Mouse (Mus musculus) T-helper 17 cell (primary cell): ENCODE data around the gene Sec16b.

Experiments used
- in situ Hi-C, 2 experiments: fragments of 300-600 bp; cut with MboI, MseI; formaldehyde crosslinking; loops; 1 replicate in 1 of 2; 2 replicates in 1 of 2; pipeline ENCODE4 v1.15.1; 2025; ENCODE audit warnings: high pct_unique_total_duplicates in 2 of 2

Sec16b gene

DNA sequence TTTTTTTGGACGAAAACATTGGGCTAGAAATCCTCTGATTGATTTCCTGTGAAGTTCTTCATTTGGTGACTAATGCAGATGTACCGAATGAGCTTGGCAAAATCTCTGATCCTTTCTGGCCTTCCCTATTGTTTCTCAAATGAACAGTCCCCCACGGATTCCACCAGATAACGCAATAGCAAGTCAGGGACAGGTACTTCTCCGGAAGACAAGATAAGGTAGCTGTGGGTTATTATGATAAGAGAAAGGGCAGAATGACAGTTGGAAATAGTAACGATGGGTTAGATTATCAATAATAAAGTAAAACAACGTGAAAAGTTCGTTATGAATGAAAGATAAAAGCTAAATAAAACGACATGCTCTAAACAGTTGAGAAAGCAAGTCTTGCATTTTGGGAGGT is 7.0 kb downstream of the Sec16b start:
- in situ Hi-C loops, result no loop called here

DNA sequence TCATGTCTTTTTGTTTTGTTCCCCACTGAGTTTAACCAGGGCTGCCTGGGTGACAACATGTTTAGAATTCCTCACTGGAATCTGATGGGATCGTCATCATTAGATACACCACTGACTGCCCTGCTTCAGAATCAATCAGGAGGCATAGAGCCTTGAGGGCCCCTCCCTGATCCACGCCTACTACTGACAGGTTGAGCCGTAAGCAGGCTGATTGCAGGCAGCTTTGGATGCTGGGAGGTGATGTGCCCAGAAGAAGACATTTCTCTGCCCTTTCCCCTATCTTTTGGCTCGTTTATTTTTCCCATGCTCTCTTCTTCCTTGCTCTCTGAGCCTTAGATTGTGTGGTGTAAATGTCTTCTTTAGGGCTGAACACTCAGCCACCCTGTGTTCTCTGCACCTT is 7.8 kb downstream of the Sec16b start:
- in situ Hi-C loops, result no loop called here

DNA sequence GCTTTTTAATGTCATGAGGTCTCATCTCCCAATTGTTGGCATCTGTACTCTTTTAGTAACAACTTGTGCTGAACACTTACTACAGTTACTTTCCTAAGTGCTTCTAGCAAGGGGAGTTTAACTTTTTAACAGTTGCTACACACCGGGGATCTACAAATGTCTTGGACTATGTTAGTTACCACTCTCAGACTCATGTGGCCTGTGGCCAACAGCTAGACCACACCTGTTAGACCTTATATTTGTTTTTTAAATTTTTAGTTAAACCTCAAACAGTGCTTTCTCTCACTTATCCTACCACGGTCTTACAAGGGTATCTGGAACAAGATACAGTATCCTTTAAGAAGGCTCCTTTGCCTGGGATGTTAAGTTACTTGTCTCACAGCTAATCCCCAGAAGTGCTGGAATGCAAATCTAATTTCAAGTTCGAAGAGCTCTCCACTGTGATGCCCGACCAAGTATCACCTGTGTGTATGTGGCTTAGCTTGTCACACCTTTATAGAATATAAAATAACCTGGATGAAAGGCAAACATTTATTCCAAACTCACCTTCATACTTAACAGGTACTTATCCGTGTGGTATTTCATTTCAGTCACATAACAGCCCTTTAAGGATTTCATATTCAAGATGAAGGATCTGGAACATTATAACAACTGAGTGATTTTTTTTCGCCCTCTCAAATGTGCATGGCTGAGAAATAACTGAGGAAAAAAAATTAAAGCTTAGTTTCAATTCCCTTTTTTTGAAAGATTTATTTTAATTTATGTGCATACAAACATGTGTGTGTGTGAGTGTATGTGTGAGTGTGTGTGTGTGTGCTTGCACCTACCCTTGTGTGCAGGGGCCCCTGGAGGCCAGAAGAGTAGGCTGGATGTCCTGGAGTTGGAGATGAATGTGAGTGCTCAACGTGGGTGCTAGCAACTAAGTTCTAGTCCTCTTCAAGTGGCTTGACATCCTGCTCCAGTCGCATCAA is 10.6 kb downstream of the Sec16b start:
- in situ Hi-C loops, result no loop called here

DNA sequence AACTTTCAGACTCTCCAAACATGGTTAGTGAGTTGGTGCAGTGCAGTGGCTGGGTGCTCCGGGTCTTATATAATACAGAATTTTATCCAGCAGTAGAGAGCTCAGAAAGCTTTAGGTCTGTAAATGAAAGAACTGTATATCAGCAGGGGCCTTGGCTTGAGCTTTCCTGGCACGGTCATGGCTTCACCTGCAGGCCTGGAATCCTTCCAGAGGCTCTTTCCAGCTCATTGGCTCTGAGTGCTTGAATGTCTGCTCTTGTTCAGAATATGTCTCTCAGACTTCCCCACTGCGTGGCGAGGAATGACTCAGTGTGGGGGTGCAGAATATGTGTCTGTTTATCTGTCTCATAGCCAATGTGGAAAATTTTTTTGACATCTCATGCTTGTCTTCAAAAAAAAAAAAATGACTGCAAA is 11.6 kb downstream of the Sec16b start:
- in situ Hi-C loops, result no loop called here

DNA sequence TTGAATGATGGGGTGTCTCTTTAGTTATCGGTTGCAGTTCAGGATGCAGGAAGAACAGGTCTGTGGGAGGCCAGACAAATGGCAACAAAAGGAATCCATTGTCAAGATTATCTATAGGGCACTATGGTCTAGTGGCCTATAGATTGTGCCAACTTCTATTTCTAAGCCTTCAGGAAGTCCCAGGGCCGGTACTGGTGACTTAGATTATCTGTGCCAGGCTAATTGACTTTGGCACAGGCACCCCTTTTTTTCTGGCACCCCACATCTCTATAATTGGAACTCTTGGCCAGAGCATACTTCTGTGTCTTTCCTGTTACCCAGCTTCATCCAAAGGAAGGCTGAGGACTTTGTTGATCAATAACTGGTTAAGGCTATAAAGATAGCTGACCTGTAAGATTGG is 12.9 kb downstream of the Sec16b start:
- in situ Hi-C loops, result no loop called here

DNA sequence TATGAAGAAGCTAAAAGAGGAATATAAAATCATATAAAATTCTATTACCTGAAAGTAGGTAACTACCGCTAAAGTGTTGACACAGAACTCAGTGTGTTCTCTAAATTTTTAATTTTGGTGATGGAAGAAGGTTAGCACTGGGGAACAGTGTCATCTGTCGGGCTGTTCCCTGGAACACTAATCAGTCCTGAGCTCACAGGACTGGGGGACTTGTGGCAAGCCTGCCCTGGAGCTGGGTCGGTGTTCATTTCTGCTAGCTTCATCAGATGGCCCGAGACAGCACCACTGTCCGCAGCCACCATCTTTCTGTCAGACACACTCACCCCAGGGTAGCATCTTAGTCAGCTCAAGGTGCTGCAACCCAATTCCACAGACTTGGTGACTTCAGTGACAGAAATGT is 15.8 kb downstream of the Sec16b start:
- in situ Hi-C loops, result no loop called here

DNA sequence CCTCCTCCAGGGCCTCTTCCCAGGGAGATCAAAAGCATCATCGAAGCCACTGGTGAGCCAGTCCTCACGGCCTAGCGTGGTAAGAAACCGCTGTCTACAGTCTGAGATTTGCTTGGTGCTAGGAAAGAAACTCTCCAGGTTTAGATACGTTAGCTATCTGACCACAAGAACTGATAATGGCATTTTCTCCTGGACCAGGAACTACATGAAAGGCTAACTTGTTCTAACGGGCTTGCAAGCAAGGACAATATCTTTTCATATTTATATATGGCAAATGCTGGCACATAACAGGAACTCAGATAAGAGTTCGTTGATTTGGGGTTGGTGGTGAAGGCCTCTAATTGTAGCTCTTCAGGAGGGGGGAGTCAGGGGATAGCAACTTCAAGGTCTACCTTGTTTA is 18.2 kb downstream of the Sec16b start:
- in situ Hi-C loops, result no loop called here

DNA sequence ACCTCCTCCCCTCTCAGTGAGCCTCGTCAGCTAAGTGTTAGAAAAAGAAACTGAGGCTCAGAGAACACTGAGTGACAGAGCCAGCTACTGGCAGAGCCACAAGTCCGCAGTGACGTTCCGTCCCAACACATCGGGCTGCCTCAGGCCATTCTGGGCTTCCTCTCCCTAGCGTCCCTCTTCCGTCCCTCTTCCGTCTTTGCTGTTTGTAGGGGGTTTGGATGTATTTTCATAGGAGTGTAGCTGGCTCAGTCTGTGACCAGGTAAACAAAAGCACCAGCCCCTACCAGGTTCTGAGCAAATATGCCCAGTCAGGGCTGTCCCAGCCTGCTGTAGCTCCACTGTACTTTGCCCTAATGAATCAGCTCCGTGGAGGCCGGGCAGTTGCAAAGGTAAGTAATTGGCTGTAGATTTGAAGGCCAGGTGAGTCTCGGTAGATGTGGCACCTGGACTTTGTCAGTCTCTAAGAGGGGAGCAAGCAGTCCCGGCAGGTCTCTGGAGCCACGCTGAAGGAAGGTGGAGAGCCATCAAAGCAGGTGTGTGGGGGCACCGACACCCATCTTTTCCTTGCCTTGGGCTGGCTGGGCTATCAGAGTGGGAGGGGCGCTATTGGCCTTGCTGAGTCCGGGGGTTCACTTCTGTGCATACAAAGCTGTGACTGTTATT is 19.3 kb downstream of the Sec16b start:
- in situ Hi-C loops, result no loop called here

DNA sequence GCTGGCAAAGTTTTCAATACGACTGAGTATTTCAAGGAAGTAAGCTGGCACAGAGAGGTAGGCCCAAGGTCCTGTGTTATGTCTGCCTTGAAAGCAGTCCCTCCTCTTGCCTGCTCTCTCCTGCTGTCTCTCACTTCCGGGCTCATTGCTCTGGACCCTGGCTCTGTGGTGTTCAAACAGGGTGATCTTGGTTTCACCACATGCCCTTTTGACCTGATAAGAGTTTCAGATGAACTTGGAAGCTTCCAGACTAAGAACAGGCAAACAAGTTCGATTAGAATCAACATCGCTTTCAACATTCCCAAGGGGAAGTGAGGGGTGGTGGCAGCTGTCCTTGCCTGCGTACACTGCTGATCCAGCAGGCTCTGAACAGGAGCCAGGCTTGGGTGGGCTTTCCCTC is 20.1 kb downstream of the Sec16b start:
- in situ Hi-C loops, result no loop called here

DNA sequence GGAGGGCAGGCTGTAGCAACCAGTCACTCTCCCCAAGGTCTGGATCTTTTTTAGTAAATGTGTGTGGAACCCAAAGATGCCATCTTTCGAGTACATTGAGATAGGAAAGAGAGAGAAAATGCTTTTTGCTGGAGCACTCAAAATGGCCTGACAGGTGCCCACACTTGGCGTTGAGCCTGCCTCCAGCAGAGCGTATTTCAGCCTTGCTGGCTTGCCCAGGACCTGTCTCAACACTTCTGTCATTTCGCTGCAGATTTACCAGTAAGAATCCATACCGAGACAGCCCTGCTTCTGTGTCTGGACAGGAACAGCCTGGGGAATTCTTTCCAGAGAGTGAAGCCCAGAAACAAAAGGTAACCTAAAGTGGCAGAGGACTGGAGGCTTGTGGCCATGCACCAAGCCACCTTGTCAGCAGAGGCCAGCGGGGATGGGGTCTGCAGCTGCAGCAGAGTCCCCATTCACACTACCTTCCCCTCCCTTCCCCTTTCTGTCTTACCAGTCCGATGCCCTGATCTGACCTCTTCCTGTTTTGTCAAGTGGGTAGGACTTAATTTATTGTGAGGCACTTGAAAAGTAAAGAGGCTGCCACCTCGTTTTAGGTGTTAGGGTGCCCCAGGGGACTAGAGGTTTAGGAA is 26.4 kb downstream of the Sec16b start:
- in situ Hi-C loops, result no loop called here

DNA sequence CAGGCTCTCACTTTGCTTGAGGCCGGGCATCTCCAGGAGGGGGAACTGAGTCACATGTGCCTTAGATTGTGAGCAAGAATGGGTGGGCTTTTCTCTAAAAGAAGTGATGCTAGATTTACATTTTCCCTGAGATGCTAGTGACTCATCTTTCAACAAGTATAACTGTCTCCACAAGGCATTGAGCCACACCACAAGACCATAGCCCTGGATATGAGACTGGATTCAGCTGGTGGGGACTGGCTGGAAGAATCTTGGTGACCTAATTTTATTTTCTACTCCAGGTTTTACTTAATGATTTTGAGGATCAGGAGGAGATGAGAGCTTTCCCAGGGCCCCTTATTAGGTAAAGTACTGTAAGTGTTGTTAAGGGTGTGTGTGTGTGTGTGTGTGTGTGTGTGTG is 29.0 kb downstream of the Sec16b start:
- in situ Hi-C loops, result no loop called here

DNA sequence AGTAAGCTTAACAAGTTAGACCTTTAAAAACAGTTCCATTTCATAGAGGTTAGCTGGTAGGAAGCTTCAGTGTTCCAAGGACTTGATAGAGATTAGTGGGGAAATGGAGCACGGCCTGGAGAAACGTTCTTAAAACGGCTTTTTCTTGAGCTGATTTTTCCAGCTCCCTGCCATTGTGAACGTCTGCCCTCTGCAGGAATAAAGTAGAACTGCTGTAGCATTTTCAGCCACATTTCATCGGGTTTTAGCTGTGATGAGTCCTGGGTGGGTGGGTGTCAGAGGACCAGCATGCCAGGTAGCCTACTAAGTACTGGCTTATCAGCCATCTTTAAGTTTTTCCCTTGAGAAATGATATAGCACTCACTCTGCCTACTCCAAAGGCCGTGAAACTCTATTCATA is 29.9 kb downstream of the Sec16b start:
- in situ Hi-C loops, result no loop called here

DNA sequence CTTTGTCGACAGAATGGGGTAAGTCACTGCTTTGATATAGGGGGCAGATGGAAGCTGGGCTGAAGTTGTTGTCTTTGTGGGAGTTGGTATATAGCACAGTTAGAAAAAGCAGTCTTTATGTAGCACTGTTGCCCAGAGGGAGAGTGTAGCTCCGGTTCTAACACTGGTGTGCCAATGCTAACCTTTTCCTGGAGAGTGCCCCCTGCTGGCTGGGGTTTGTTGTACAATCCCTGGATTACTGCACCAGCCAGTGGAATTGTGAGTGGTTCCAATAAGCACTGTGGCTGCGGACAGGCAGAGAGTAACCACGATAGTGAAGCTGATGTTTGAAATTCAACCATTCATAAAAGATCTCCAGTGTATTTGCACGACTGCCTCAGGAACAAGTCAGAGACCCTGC is 31.1 kb downstream of the Sec16b start:
- in situ Hi-C loops, result no loop called here

DNA sequence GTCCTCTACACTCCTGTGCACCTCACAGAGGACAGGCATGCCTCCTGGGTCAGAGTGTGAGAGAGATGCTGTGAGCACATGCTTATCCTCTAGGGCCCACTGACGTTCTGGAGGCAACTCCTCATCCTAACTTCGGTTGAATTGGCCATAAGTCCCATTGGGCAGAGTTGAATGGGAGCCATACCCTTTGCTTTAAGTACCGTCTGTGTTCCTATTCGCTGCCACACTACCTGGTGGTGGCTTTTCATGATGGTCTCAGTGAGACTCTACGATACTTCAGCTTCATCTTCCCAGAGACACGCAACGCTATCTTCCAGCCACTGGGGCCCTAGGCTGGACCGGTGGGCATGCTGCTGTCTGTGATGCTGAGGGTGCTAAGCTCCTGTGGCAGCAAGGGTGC is 38.5 kb downstream of the Sec16b start:
- in situ Hi-C loops, result no loop called here

DNA sequence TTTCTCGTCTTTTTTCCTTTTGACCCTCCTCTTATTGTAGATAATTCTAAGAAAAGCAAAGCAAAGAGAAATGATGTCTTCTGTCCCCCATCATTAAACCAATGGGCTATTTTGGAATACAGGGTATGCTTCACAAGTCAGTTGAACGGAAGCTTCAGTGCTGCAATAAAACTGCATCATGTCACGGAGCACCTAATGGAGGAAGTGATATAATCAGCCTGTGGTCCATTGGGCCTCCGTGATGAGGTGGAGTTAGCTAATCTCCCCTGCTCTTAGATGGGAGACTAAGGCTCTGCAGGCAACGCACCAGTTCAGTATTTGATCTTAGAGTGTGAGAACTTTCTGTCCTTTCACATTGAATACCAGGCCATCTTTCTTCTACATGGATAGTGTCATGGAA is 41.1 kb downstream of the Sec16b start:
- in situ Hi-C loops, result no loop called here

DNA sequence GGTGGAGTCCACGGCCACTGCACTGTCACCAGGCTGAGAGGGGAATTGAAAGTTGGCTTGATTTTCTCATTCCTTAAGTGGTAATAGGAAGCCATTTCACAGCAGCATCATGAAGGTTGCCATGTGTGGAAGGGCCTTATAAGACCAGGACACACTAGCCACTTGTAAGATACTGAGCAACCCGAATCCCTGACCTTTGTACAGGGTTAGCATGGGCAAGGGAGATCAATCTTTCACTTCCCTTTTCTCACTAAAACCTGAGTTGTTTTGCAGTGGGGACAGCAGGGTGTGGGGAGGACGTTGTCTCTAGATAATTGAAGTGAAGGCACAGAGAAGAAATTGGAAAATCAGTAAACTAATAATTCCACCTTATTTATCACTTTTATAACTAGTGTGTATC is 43.2 kb downstream of the Sec16b start:
- in situ Hi-C loops, result loop anchor here (10.0 kb wide), 3 partner anchors 1105 to 1585 kb away; no protein-coding TSS in a partner anchor

DNA sequence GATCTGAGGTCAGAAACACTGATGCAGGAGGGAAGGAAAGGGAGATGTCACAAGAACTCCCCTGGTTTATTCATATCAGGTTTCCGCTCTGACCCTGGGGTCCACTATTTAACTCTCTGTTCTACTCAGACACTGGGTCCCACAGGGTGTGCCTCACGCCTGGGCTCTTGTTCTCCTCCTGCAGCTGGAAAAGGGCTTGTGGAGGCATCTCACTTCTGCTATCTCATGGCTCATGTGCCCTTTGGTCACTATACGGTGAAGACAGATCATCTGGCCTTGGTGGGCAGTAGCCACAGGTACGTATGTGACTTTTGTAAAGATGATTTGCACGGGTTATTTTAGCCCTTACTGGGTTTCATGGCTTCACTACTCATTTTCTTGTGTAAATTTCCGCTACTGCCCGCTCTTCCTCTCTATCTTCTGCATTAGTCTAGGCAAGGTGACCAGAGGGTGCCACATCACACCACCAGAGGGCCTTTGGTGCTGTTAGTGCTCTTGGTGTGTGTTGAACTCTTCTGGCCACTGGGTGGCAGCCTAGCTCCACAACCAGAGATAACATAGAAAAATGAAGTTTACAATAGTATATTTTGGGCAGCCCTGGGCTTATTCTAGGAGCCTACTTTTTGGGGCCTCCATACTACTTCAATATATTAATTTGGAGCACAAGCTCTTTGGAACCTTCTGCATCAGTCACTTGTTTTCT is 46.4 kb downstream of the Sec16b start:
- in situ Hi-C loops, result loop anchor here (10.0 kb wide), 3 partner anchors 1102 to 1582 kb away; no protein-coding TSS in a partner anchor

DNA sequence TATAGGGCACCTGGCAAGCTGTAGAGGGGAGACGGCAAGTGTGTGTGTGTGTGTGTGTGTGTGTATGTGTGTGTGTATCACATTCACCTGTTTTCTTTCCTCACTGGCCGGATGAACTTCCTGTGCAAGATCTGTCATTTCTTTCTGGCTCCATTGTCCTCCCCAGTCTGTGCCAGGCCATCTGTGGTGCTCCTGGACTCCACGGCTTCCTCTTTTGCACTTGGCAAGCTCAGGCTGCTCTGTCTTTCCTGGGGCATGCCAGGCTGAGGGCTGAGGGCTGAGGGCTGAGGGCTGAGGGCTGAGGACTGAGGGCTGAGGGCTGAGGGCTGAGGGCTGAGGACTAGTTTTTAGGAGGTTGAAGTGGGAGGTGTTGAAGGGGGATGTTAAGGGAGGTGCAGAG is 47.6 kb downstream of the Sec16b start:
- in situ Hi-C loops, result loop anchor here (10.0 kb wide), 3 partner anchors 1101 to 1581 kb away; no protein-coding TSS in a partner anchor

DNA sequence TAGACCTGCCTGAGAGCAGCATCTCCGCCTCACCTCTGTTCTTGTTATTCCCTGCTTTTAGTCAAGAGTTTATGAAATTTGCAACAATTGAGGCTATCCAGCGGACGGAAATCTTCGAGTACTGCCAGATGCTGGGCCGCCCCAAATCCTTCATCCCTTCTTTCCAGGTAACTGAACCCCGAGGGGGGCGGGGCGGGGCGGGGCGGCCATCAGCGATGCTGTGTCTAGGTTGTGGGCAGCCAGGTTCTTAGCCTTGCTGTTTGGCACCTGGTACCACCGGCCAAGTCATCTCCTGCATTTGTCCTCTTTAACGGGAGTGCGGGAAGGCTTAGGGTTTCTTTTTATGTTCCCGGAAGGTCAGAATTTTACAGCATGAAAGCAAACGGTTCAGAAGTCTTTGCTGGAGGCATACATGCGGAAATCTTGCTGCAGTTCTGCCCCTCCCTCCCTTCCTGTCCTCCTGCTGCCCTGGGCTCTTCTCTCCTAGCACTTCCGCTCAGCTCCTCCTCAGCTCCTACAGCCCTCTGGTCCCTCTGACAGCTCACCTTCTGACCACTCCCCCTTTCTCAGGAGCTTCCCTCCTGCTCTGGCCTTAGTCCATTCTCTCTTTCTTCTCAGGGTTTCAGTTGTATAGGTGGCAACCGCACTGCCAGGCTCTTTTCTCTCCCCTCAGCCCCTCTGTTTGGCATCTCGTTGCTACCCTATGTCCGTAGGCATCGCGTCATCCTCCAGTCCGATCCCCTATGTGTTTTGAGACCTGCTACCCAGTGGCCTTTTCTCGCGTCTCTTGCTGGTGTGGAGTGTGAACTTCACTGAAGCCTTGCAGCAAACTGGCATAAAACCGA is 48.4 kb downstream of the Sec16b start:
- in situ Hi-C loops, result loop anchor here (10.0 kb wide), 3 partner anchors 1100 to 1580 kb away; no protein-coding TSS in a partner anchor

DNA sequence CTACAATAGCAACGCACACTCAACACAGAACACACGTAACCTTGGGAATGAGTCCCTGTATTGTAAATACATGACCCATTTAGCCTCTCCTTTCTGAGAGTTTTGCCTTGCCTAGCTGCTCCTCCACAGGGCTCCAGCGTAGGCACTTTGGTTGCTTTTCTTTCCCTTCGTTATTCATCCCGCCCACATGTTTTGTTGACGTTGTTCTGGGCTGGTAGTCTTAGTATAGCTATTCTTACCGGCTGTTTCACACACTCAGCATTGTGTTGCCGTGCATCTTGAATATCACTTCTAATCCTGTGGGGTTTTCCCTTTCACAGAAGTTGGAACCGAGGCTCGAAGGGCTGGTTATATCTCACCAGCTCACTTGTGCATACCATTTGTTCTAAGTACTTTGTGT is 49.2 kb downstream of the Sec16b start:
- in situ Hi-C loops, result loop anchor here (10.0 kb wide), 3 partner anchors 1099 to 1579 kb away; no protein-coding TSS in a partner anchor
